Mouse (Mus musculus): ENCODE results near the gene Kcnj14. TPM values are rescaled to one million over a fixed set of nuclear protein-coding genes. Genes with fewer than 3 reads are reported as not detected.
A peak's percentile ranks its signal among the peaks of the same experiment; 100 is the strongest.

Kcnj14 gene
- polyA plus RNA-seq, 1 experiment from 2014 or later = 0.80 TPM

- 5% methylated on average over 12 of the region's 12 CpGs for WGBS
- H3K36me3 ChIP-seq = peaks cover 63% of the 10 kb centered on the region
- H3K4me1 ChIP-seq = peaks cover 30% of the 10 kb centered on the region
- peaks cover 33% of the 10 kb centered on the region for H3K27me3 ChIP-seq
- H3K9me3 ChIP-seq (replicated peaks) = no peaks in the 10 kb centered on the region
- no peak overlapping the region for H3K4me3 ChIP-seq
- no peak overlapping the region for H3K9ac ChIP-seq
- ATAC-seq (ENCODE audit: low FRiP score) = no peak
- H3K27ac ChIP-seq = no peak overlapping the region
- no peak overlapping the region for H3K4me2 ChIP-seq (replicated peaks)
These were observed 23.2 kb downstream of the Kcnj14 start for GRCm38 (mm10) chr7:45801348-45801747.

- Histone ChIP-seq H3K9ac (no peak overlapping the region), H3K4me3 (no peak overlapping the region), H3K27ac (no peak overlapping the region), H3K9me3 (replicated peaks) (no peaks in the 10 kb centered on the region), H3K4me1 (peaks cover 30% of the 10 kb centered on the region), H3K27me3 (peaks cover 40% of the 10 kb centered on the region), H3K4me2 (replicated peaks) (no peak overlapping the region), H3K36me3 (peaks cover 63% of the 10 kb centered on the region)
- WGBS = 20% methylated on average over 25 of the region's 25 CpGs
- ATAC-seq (ENCODE audit: low FRiP score) = no peak
These were observed 23.9 kb downstream of the Kcnj14 start for GRCm38 (mm10) chr7:45800546-45801204.

GRCm38 (mm10) chr7:45800001-45800400 is 24.6 kb downstream of the Kcnj14 start:
- peaks cover 69% of the 10 kb centered on the region for H3K36me3 ChIP-seq
- WGBS = 38% methylated on average over 7 of the region's 7 CpGs
- no peaks in the 10 kb centered on the region for H3K9me3 ChIP-seq (replicated peaks)
- peaks cover 47% of the 10 kb centered on the region for H3K27me3 ChIP-seq
- no peak for ATAC-seq (ENCODE audit: low FRiP score)
- H3K4me1 ChIP-seq = peaks cover 30% of the 10 kb centered on the region
- H3K4me3 ChIP-seq = no peak overlapping the region
- no peak overlapping the region for H3K27ac ChIP-seq
- H3K4me2 ChIP-seq (replicated peaks) = no peak overlapping the region
- H3K9ac ChIP-seq = no peak overlapping the region

- WGBS = 53% methylated on average over 7 of the region's 7 CpGs
- Histone ChIP-seq H3K9ac (no peak overlapping the region), H3K27ac (no peak overlapping the region), H3K4me2 (replicated peaks) (peak overlapping the region; percentile 62; the same call in 1 of the 2 replicates), H3K9me3 (replicated peaks) (no peaks in the 10 kb centered on the region), H3K4me3 (no peak overlapping the region), H3K4me1 (peaks cover 30% of the 10 kb centered on the region), H3K36me3 (peaks cover 73% of the 10 kb centered on the region), H3K27me3 (peaks cover 57% of the 10 kb centered on the region)
- ATAC-seq (ENCODE audit: low FRiP score) = no peak
These were observed 25.7 kb downstream of the Kcnj14 start for GRCm38 (mm10) chr7:45798931-45799330.

DNA sequence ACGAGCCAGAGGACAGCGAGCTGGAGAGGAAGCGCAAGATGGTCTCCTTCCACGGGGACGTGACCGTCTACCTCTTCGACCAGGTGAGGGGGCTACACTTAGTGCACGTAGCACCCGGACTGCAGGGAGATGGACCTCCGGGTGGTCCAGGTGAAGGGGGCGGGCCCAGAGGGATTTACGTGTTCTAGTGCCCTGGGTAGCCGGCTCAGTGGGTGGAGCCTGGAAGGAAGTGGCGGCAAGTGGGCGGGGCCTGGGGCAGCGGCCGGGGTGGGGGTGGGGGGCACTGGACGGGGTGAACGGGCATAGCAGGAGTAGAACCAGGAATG is 26.1 kb downstream of the Kcnj14 start:
- WGBS = 2% methylated on average over 19 of the region's 19 CpGs
- no peak for ATAC-seq (ENCODE audit: low FRiP score)
- no peak overlapping the region for H3K27ac ChIP-seq
- peak overlapping the region; percentile 62 for H3K4me2 ChIP-seq (replicated peaks)
- H3K4me1 ChIP-seq = peaks cover 30% of the 10 kb centered on the region
- H3K36me3 ChIP-seq = peaks cover 73% of the 10 kb centered on the region
- H3K4me3 ChIP-seq = peak overlapping the region; percentile 39
- peaks cover 59% of the 10 kb centered on the region for H3K27me3 ChIP-seq
- peak overlapping the region; percentile 65 for H3K9ac ChIP-seq
- no peaks in the 10 kb centered on the region for H3K9me3 ChIP-seq (replicated peaks)

GRCm38 (mm10) chr7:45797661-45798510 is 26.7 kb downstream of the Kcnj14 start:
- Histone ChIP-seq H3K9me3 (replicated peaks) (no peaks in the 10 kb centered on the region), H3K27me3 (peaks cover 59% of the 10 kb centered on the region), H3K4me2 (replicated peaks) (peak overlapping the region; percentile 62), H3K4me1 (peaks cover 30% of the 10 kb centered on the region), H3K9ac (peak overlapping the region; percentile 65), H3K36me3 (peaks cover 73% of the 10 kb centered on the region), H3K27ac (no peak overlapping the region), H3K4me3 (peak overlapping the region; percentile 39)
- WGBS = under 1% methylated on average over 58 of the region's 60 CpGs
- no peak for ATAC-seq (ENCODE audit: low FRiP score)

DNA sequence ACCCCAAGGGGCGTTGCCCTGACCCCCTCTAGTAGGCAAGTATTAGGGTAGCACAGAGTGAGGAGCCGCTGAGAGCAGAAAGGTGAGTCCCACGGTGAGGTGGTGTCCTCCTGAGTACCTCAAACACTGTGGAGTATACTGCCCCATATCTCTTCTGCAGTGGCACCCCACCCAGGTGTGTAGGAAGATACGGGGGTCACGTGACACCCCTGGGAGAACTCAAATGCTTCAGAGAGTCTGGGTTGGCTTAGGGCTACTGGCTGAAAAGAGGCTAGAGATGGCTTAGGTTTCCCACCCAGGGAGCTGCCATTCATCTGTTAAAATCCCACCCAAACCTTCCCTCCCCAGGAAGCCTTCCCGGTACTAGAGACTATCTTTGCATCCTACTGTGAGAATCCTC is 27.6 kb downstream of the Kcnj14 start:
- H3K27me3 ChIP-seq = peaks cover 59% of the 10 kb centered on the region
- no peak for ATAC-seq (ENCODE audit: low FRiP score)
- no peaks in the 10 kb centered on the region for H3K9me3 ChIP-seq (replicated peaks)
- no peak overlapping the region for H3K27ac ChIP-seq
- H3K4me1 ChIP-seq = peaks cover 30% of the 10 kb centered on the region
- H3K4me3 ChIP-seq = no peak overlapping the region
- H3K9ac ChIP-seq = peak overlapping the region; percentile 65; the same call in 1 of the 2 replicates
- H3K4me2 ChIP-seq (replicated peaks) = peak overlapping the region; percentile 62; the same call in 1 of the 2 replicates
- H3K36me3 ChIP-seq = peaks cover 73% of the 10 kb centered on the region
- 40% methylated on average over 6 of the region's 6 CpGs for WGBS

DNA sequence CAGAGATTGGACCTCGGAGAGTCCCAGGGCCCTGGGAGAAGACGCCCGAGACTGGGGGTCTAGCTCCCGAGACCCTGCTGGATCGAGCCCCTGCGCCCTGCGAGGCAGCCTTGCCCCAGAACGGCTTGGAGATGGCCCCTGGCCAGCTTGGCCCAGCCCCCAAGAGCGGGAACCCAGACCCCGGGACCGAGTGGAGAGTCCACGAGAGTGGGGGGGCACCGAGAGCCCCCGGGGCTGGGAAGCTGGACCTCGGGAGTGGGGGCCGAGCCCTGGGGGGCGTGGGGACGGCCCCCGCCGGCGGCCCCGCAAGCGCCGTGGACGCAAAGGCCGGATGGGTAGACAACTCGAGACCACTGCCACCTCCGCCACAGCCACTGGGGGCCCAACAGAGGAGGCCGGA is 29.6 kb downstream of the Kcnj14 start:
- Histone ChIP-seq H3K4me1 (peaks cover 21% of the 10 kb centered on the region), H3K9ac (no peak overlapping the region), H3K36me3 (peaks cover 76% of the 10 kb centered on the region), H3K4me2 (replicated peaks) (no peak overlapping the region), H3K4me3 (no peak overlapping the region), H3K27me3 (peaks cover 53% of the 10 kb centered on the region), H3K27ac (no peak overlapping the region), H3K9me3 (replicated peaks) (no peaks in the 10 kb centered on the region)
- 92% methylated on average over 29 of the region's 29 CpGs for WGBS
- no peak for ATAC-seq (ENCODE audit: low FRiP score)

- H3K27ac ChIP-seq = no peak overlapping the region
- H3K4me3 ChIP-seq = no peak overlapping the region
- no peaks in the 10 kb centered on the region for H3K9me3 ChIP-seq (replicated peaks)
- no peak for ATAC-seq (ENCODE audit: low FRiP score)
- 88% methylated on average over 35 of the region's 44 CpGs for WGBS
- H3K36me3 ChIP-seq = peaks cover 84% of the 10 kb centered on the region
- H3K27me3 ChIP-seq = peaks cover 53% of the 10 kb centered on the region
- peaks cover 21% of the 10 kb centered on the region for H3K4me1 ChIP-seq
- H3K4me2 ChIP-seq (replicated peaks) = no peak overlapping the region
- no peak overlapping the region for H3K9ac ChIP-seq
These were observed 30.5 kb downstream of the Kcnj14 start for GRCm38 (mm10) chr7:45793969-45794585.

GRCm38 (mm10) chr7:45793240-45793639 is 31.3 kb downstream of the Kcnj14 start:
- 86% methylated on average over 24 of the region's 24 CpGs for WGBS
- Histone ChIP-seq H3K9ac (no peak overlapping the region), H3K4me2 (replicated peaks) (no peak overlapping the region), H3K36me3 (peaks cover 90% of the 10 kb centered on the region), H3K4me1 (peaks cover 15% of the 10 kb centered on the region), H3K9me3 (replicated peaks) (no peaks in the 10 kb centered on the region), H3K4me3 (no peak overlapping the region), H3K27ac (no peak overlapping the region), H3K27me3 (peaks cover 44% of the 10 kb centered on the region)
- ATAC-seq (ENCODE audit: low FRiP score) = no peak

DNA sequence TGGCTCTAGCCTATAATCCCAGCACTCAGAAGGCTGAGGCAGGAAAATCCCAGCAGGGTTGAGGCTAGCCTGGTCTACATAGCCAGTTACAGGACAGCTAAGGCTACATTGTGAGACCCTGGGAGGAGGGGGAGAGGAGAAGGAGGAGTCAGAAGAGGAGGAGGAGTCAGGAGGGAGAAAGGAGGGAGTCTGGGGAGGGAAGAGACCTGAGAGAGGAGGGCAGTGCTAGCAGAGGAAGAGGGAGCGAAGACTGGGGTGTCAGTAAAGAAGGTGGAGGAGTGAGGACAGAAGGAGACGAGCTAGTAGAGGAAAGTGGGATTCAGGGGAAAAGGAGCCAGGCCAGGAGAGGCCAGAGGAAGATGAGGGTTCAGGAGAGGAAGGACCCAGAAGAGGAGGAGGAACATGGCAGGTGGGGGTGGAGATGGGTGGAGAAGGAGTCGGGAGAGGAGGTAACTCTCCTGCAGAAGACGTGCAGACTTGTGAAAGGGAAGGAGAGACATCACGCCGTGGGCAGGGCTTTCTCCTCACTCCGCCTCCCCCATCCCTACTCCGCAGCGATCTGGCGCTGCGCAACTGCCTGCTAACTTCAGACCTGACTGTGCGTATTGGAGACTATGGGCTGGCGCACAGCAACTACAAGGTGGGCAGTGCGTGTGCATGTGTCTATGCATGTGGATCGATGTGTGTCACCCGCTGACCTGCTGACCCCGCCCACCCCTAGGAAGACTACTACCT is 32.7 kb downstream of the Kcnj14 start:
- H3K4me2 ChIP-seq (replicated peaks) = no peak overlapping the region
- peaks cover 97% of the 10 kb centered on the region for H3K36me3 ChIP-seq
- WGBS = 79% methylated on average over 17 of the region's 17 CpGs
- no peak for ATAC-seq (ENCODE audit: low FRiP score)
- H3K4me3 ChIP-seq = no peak overlapping the region
- H3K9me3 ChIP-seq (replicated peaks) = no peaks in the 10 kb centered on the region
- peaks cover 31% of the 10 kb centered on the region for H3K27me3 ChIP-seq
- peaks cover 10% of the 10 kb centered on the region for H3K4me1 ChIP-seq
- H3K9ac ChIP-seq = no peak overlapping the region
- no peak overlapping the region for H3K27ac ChIP-seq

GRCm38 (mm10) chr7:45790721-45791120 is 33.9 kb downstream of the Kcnj14 start:
- Histone ChIP-seq H3K27me3 (peaks cover 19% of the 10 kb centered on the region), H3K4me1 (peaks cover 15% of the 10 kb centered on the region), H3K4me2 (replicated peaks) (no peak overlapping the region), H3K4me3 (no peak overlapping the region), H3K9ac (no peak overlapping the region), H3K27ac (no peak overlapping the region), H3K36me3 (peaks cover 86% of the 10 kb centered on the region), H3K9me3 (replicated peaks) (no peaks in the 10 kb centered on the region)
- 69% methylated on average over 6 of the region's 6 CpGs for WGBS
- ATAC-seq (ENCODE audit: low FRiP score) = no peak

Measured in hindbrain, embryonic 12.5 days (tissue).